Mouse (Mus musculus) thymus, postnatal 4 days (tissue): ENCODE measurements around the gene Nudt9.
"Not testable (repeated sequence)": the region's sequence is repeated elsewhere in the genome, so short reads cannot be mapped to it uniquely, and the experiment has no call there.

Experiments
- DNase-seq: peaks from one replicate; pipeline ENCODE4 v3.0.0; 2021

The Nudt9 gene

DNA sequence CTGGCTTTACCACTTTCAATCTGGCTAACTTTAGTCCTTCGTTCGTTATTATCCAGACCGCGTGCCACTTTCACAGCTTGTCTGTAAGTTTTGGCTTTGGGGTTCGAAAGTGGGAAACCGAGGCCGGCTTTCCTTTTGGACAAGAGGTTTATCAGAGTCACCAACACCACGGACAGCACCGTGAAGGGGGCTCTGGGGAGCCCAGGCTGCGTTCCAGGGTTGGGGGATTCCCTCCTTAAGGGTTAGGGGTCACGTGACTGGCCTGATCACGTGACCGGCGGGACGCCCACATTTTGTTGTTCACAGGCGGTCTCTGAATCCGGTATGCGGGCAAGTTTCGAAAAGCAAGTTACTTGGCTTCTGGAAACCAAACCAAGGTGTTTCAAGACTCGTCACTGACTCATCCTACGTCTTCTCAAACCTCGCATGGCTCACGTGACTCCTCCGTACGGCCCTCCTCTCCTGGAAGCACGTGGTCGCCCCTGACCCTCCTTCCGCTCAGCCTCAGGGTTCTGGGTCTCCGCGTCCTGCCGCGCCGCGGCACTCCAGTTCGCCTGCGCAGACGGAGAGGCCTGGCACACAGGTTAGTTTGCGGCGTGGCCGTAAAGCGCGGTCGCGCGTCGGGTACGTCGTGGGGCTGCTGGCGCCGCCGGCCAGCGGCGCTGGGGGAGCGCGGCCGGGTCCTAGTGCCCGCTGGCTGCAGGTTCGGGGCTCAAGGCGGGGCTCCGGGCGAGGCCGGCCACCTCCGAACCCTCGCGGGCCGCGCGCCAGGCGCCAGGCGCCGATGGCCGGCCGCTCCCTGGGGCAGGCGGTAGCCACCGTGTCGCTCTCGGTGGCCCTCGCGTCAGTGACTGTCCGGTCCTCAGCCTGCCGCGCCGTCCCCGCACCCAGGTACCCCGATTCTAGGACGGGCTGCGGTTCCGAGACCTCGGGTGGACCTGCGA, at the start of gene Nudt9:
Gene Nudt9 (plus strand): TSS at position 51 of the 944 bp plus-strand sequence.
- peak; percentile 97 for DNase-seq

DNA sequence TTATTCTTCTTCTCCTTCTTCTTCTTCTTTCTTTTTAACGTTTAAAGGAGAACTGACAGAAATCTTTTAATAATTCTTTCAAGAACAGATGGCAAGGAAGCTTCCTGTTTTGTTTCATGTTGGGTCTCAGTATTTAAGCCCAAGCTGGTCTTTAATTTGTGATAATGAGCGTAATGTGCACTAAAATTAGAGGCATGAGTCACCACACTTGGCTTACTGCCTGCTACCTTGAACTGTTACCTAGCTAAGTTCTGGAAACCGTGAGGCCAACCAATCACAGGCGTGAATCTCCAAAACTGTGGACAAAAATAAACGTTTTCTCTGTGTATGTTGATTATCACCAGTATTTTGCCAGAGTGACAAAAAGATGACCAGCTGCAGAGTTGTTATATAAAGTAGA, 47.4 kb upstream of the Nudt9 start:
- DNase-seq: no peak

DNA sequence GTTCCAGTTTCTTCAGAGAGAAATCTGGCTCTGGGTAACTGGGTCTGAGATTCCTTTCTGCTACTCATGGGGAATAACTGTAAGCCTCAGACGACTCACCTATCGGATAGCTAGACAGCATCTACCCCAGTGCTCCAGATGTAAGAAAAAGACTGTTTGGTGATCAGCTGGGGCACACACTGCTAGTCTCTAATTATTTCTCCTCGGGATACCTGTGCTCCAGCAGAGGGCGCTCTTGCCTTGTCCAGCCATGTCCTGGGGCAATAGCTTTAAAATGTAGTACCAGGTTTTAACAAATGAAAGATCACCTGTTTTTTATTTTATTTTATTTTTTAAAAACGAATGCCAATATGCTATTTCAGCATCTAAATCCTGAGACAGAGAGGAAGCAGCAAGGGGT, 46.4 kb upstream of the Nudt9 start:
- peak; percentile 94 for DNase-seq

DNA sequence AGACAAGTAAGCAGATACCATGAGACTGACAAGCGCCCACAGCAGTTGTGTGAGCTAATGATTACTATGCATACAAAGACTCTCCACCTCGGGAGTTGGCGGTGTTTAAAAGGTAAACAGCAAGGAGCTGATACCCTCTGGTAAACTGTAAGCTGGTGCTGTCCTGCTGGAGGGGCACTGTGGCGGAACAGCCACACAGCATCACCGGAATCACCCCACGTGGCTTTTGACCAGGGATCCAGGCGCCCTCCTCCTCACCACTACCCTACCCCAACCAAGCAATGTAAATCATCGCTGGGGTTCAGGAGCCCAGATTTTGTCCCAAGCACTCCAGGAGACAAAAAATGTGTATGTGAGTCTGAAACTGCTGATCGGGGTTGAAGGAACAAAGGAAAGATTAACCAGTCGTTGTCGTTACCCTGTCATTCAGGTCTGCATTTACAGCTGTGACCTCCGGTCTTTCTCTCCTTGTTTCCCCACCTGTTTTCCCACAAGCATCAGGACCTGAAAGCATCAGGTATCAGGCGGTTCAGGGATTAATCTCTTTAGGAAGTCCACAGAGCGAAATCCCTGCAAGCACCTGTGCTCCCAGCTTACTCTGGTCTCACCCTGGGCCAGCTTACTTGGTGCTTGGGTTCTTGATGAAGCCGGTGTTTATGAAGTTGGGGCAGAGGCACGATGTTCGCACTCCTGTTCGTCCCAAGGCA, 43.4 kb upstream of the Nudt9 start:
- no peak for DNase-seq

DNA sequence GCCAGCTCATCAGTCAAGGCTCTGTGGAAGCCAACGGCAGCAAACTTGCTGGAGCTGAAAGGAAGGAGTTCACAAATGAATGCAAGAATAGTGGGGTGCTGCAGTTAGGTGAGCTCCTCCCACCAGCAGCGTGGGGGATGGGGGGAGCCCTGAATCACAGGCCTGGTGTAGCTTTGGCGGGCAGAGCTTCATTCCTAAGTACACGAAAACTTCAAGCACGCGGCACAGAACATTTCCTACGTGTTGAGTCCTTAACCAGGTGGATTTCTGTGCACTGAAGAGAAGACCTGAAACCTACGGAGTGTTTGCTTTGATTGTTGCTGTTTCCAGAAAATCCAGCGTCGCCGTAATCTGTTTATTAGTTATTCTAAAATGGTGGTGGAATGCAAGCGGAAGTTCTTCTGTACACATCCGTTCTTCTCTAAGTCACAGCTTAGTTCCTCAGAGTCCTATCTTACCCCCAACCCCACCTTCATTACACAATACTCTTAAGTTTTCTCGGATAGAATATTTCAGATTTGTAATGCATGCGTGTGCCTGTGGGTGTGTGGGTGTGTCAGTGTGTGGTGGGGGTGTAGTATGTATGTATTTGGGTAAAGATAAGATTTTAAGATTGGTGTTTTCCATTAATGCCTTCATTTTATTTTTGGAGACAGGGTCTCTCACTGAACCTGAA, 42.7 kb upstream of the Nudt9 start:
- DNase-seq: no peak

DNA sequence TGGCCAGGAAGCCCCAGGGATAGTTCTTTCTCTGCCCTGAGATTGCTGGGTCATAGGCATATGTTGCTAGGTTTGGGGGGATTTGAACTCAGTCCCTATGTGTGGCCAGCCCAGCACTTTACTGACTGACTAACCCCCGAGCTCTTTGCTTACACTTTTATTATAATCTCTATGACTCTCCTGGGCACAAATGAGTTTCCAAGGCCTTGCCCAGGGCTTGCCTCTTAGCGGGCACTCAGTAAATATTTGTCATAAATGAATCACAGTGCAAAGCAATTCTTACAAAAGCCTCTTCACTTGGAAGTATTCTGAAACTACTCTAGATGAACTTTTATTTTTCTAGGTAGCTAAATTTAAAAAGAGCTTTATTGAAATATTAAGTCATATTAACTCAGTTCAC, 42.2 kb upstream of the Nudt9 start:
- no peak for DNase-seq

DNA sequence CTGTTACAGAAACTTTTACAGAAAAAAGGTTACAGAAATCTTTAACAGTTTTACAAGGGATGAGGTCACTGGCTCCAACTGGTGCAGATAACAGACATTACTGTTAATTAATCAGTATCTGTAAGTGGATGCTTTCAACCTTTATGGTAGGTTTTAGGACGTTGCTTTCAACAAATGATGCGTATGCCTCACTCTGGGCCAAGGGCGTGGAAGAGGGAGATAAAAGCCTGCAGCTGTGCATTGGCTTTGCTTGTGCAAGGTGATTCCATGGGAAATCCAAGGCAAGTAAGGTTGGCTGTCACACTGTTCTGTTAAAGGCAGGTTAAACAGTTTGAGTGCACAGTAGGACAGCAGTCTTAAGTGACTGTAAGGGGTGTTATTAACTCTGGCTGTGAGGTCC, 39.3 kb upstream of the Nudt9 start:
- no peak for DNase-seq

DNA sequence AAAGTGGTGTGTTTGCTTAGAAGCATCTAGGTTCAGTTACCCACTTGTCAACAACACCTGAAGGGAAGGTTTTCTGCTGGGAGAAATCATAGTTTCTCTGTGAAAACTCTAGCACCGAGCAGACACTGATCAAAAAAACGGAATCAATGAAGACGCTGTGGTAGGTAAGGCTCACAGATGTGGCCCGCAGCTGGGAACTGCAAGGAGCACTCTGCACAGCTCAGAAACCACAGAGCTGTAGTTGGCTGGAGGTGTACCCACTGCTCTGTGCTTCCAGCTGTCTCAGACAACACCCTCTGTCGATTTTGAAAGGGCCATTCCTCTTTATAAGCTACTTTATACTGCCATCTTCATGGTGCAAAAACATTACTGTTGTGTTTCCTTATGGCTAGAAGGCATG, 38.3 kb upstream of the Nudt9 start:
- peak; percentile 72 for DNase-seq

DNA sequence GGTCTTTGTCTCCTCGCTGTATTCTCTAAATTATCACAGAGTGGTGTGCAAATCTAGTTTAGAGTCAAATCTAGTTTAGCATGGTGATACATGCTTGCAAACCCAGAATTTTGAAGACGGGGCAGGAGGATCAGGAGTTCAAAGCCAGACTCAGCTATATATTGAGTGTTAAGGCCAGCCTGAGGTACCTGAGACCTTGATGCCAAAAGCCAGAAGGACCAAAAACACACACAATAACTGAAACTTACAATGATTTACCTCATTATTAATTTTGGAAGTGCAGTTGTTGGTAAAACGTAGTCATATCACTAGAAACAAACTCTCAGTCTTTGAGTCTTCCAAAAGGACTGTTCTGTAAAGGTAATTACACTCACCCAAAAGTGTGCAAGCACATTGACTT, 36.7 kb upstream of the Nudt9 start:
- DNase-seq: no peak

DNA sequence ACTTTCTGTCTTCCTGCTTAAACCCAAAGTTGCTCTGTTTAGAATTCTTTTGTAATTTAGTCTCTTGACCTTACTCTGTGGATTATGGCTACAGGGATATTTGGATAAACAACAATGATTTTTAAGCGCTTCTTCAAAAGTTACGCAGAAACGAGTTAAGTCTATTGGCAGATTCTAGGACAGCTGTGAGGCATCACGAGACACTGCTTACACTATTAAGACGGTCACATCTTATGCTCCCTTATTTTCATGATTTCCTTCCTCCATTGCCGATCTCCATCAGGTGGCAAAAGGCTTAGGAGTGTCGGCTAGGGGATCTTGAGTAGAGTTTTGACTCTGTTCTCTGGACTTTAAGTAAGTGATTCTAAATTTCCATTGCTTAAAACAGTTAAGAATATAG, 35.8 kb upstream of the Nudt9 start:
- DNase-seq: no peak

DNA sequence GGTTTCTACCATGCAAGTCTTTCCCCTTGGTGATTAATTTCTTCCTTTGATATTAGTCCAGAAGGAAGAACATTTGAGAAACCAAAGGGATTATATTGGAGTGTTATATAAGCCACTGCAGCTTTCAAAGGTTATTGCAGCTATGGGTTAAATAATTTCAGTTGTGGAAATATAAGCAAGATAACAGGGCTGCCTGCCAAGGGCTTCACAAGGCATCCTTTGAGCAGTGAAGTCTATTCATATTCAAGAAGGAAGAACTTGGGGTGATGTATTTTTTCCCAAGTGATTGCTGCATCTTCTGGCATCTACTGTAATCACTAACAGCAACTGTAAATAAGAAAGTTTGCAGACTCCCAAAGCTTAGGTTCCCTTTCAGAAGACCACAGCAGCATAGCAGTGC, 34.7 kb upstream of the Nudt9 start:
- no peak for DNase-seq

DNA sequence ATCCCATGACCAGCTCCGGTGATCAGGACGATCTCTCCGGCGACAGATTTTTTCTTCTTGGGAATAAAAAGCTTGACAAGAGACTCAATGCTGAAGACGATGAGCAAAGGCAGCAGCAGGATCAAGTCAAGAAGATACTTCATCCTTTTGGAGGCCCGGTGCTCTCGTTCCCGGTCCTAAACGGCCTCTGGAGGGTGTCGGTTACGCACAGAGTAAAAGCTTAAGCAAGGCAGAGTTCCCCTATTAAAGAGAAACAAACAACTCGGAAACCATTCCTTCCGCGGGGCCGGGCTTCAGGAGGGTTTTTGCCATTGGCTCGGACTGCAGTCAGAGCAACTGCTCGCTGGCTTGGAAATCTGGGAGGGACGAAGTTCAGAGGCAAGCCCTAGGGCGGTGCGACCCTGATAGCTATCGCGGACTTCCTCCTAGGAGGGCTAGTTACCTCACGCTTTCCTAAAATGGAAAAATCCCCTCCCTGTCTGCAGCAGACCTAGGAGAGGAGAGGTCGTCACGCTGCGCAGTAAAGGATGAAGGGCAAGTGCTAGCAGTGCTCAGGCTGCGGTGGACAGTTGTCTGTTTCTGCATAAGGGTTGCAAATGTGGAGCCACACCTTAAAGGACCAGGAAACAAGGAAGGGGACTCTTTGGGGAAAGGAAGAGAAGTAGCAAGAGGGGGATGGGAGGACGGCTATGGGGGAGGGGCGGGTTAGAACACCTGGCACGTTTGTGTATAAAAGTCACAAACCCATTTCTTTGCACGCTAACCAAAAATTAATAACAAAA, 24.3 kb upstream of the Nudt9 start, which contains the start of gene Hsd17b11:
Gene Hsd17b11 (minus strand): TSS at position 323 of the 782 bp plus-strand sequence.
- peak; percentile 71 for DNase-seq

DNA sequence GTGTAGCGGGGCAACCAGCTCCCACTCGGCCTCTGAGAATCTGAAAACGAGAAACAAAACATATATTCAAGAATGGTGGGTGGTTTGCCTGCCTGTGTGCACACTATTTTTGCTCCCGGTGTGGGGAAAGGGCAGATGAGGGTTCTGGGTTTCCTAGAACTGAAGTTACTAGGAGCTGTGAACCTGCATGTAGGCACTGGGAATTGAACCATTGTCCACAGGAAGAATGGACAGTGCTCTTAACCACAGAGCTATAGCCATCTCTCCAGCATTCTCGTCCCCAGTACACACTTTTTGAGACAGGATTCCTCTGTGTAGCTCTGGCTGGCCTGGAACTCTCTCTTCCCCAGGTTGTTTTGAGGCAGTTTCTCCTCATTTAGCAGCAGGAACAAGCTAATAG, 23.5 kb upstream of the Nudt9 start:
- DNase-seq: no peak

DNA sequence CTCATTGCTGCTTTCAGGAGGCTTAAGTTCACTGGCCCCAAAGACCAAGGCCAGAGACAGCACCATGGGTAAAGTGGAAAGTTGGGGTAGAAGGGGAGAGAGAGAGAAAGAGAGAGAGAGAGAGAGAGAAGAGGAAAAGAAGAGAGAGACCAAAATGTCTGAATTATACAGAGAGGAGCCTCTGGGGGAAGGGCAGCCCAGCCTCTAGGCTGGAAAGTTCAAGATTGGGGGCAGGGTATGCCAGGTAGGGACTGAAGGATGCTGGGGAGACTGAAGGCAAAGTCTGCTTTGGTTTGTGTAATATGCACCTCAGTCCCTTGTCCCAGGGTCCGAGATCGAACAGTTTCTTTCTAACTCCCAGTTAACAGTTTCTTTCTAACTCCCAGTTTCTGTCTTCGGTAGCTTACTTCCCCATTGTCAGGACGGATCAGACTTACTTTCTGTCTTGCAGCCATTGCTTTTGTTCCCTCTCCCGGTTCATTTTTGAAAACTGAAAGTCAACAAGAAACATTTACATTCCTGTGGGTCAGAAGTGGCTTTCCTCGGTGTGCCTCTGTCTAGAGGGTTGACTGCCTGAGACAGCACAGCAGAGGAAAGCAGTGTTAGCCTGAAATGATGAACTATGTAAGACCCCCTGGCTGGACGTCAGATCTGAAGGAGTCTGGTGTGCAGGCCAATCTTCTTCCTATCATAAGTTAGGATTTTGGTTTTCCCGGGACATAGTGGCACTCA, 22.7 kb upstream of the Nudt9 start:
- no peak for DNase-seq

DNA sequence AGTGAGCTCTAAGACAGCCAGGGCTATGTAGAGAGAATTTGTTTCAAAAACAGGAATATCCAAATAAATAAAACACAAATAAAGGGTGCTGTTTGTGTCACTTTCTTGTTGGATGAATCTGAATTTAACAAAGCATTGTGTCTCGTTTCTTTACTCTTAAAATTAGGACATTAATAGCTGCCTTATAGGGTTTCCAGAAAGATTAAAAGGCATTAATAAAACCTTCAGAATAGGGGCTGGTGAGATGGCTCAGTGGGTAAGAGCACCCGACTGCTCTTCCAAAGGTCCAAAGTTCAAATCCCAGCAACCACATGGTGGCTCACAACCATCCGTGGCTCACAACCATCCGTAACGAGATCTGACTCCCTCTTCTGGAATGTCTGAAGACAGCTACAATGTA, 21.9 kb upstream of the Nudt9 start:
- DNase-seq: not testable (repeated sequence)

DNA sequence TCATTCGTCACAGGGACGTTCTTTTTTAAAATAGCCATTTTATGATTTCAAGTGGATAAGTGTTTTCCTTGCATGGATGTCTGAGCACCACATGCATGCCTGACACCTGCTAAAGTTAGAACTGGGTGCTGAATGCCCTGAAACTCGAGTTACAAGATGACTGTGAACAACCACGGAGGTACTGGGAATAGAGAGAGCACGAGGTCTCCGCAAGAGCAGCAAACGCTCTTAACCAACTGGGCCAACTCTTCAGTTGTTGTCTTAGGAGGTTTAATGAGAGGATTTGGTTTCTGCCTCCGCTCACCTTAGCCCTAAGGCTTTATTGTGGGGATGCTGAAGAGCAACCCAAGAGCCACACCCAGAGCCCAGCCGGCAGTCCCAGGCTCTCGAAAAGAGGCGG, 21.3 kb upstream of the Nudt9 start:
- no peak for DNase-seq

DNA sequence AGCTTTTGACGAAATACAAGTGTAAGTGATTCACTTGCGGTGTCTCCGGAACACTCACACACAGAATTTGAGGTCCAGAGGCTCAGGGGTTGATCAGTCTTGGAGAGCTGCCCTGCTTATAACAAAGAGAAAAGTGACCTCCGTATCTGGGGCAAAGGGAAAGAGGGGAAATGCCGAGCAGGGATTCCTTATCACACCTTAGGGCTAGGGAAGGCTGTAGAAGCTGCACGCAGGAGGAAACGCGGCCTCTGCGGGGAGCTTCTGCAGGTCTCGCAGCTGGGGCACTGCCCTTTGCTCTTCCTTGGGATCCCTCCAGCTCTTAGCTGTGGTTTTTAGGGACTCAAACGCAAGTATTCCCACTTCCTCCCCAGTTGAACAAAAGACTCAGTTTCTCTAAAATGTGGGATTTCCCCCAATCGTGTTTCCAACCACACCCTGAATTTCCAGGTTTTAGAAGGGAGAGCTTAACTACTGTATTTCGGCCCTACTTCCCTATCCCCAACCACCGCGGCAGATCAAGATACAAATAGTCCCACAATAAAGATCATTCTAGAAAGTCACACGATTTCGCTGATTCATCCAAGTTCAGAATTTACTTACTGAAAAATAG, 20.8 kb upstream of the Nudt9 start:
- no peak for DNase-seq

DNA sequence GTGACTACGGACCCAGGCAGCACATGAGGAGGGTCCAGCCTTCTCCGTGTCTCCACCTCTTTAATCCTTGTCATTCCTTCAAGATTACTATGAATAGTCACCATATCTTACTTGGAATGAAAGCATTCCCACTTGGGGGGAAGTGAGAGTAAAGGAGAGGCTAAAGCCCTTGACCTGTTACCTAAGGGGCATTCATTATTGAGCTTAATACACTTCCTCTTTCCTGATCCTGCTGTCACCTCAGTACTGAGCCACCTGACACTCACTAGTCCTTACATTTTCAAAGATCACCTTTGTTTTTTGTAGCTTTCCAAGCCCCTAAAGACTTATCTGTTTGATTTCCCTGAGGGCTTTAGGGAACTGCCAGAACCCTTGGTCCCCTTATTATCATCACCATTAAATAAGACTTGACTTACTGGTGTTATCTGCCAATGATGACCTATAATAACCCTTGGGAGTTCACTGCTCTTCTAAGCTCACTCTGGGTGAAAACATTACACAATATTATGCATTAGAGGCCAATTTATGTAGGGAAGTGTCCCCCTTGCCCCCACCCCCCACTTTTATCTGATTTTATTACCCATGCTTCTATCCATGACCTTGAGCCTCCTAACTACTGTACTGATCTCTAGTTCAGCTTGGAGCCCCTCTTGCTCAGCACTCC, 13.5 kb upstream of the Nudt9 start:
- DNase-seq: no peak

DNA sequence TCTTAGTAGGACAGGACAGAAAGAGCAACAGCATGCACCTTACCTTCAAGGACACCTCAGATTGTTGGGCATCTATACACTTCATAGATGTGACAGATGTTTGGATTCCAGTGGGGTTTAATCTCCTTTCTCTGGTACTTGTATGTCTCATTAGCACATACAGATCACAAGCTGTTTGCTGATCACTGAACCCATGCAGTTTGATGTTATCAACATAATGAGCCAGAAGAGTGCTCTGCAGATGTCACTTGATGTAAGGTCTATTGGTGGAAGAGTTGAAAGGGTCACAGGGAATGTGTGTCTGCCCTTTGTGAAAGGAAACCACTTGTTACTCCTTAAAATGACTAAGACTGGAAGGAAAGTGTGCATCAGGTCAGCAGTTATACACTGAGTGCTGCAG, 11.0 kb upstream of the Nudt9 start:
- DNase-seq: no peak

DNA sequence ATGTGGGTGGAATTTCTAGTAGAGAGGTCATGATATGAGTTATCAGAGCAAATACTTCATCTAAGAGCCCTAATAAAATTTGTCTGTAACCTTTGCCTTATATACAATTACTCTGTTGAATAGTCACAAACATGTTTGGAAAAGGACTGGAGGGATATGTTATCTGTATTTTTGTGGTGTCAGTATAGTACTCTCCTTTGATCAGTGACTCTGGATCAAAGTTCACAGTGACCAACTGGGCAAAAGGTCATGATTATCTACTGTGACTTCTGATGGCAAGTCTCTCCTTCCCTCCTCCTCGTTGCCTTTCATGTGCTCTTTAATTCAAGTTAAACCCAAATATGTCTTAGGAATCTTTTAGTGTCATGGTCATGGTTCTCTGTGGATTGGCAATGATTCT, 10.3 kb upstream of the Nudt9 start:
- no peak for DNase-seq

DNA sequence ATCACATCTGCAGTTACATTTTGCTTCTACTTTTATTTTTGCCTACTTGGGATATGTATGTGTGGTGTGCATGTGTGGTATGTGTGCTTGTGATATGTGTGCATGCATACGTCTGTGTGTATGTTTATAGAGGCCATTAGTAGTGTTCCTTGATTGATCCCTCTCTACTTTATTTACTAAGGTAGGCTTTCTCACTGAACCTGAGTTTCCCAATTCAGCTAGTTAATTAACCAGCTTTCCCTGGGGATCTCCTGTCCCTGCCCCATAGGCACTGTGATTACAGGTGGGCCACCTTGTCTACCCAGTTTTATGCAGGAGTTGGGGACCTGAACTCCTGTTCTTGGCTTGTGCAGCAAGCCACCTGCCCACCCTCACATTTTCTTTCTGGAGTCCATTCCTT, 9.4 kb upstream of the Nudt9 start:
- no peak for DNase-seq
